Mouse (Mus musculus): ENCODE results near the gene Vamp3. TPM values are rescaled to one million over a fixed set of nuclear protein-coding genes. Genes with fewer than 3 reads are reported as not detected.
A peak's percentile ranks its signal among the peaks of the same experiment; 100 is the strongest.
"Not testable (repeated sequence)": the region's sequence is repeated elsewhere in the genome, so short reads cannot be mapped to it uniquely, and the experiment has no call there.

Gene Vamp3
- polyA plus RNA-seq, 1 experiment from 2014 or later = 29.9 TPM

DNA sequence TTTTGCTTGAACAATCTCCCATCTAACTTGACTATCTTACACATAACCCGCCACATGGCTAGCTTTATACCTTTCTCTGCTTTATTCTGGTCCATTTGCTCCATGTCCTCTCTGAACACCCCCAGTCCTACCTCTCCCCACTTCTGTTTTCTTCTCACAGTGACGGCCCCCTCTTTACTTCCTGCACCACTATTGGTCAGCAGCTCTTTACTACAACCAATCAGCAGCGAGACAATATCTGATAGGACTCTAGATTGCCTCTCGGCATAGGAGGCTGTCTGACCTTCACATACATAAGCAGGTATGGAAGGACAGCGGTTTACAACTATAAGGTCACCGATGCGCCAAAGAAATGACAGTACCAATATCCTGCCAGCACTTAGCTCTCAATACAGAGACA, 21.2 kb downstream of the Vamp3 start:
- Histone ChIP-seq H3K4me3 (ENCODE audit: low read depth, low read length) (no peak overlapping the region), H3K4me1 (ENCODE audit: control insufficient read depth, low read depth, low read length) (no peaks in the 10 kb centered on the region), H3K9ac (ENCODE audit: low read depth, low read length) (no peak overlapping the region), H3K9me3 (replicated peaks; ENCODE audit: control insufficient read depth, low read length) (no peaks in the 10 kb centered on the region), H3K27ac (ENCODE audit: low read length) (no peak overlapping the region), H3K36me3 (ENCODE audit: control insufficient read depth, insufficient read depth) (no peaks in the 10 kb centered on the region), H3K4me2 (ENCODE audit: low read depth, low read length) (no peak overlapping the region), H3K27me3 (ENCODE audit: control insufficient read depth, insufficient read depth, low read depth, low read length) (no peaks in the 10 kb centered on the region)
- no peak for ATAC-seq (ENCODE audit: low read depth)
- WGBS (ENCODE audit: insufficient replicate concordance) = 72% methylated on average over 7 of the region's 7 CpGs

DNA sequence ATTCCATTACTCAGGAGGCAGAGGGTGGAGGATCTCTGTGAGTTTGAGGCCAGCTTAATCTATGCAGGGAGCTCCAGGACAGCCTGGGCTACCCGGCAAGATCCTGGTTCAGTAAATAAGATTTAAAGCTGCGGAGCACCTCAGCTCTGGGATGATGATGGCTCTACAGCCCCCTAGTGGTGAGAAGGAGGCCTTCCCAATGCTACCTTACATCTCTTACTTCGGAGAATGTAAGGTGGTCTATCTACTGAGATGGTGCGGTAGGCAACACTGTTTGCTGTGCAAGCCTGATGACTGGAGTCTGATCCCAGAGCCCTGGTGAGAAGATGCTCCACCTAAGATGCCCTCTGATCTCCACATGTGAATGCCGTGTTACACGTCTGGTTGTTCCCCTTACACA, 30.8 kb downstream of the Vamp3 start:
- 48% methylated on average over 6 of the region's 6 CpGs for WGBS (ENCODE audit: insufficient replicate concordance)

DNA sequence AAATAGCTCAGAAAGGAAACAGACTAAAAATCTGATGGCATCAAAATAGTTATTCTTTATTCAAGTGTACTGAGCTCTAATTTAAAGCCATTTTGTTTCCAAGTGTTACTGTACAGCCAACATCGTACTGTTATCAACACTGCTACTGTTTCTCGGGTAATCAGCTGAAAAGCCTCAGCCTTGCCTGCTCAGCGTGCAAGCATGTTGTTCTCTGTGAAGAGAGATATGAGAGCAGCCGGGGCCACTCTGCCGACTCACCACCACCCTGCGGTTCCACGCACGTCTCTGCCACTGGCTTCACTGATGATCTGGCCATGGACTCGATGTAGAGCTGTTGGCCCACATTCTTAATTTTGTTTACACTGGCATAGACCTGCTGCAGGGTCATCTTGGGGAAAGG, 33.6 kb downstream of the Vamp3 start:
- Histone ChIP-seq H3K4me2 (ENCODE audit: low read depth, low read length) (no peak overlapping the region), H3K9me3 (replicated peaks; ENCODE audit: control insufficient read depth, low read length) (no peaks in the 10 kb centered on the region), H3K4me3 (ENCODE audit: low read depth, low read length) (no peak overlapping the region), H3K27me3 (ENCODE audit: control insufficient read depth, insufficient read depth, low read depth, low read length) (no peaks in the 10 kb centered on the region), H3K9ac (ENCODE audit: low read depth, low read length) (no peak overlapping the region), H3K4me1 (ENCODE audit: control insufficient read depth, low read depth, low read length) (peaks cover 4% of the 10 kb centered on the region; the same call in 1 of the 2 replicates), H3K27ac (ENCODE audit: low read length) (no peak overlapping the region), H3K36me3 (ENCODE audit: control insufficient read depth, insufficient read depth) (no peaks in the 10 kb centered on the region)
- 21% methylated on average over 9 of the region's 9 CpGs for WGBS (ENCODE audit: insufficient replicate concordance)
- peak; percentile 73 for ATAC-seq (ENCODE audit: low read depth)

More for the DNA sequence above, 30.8 kb downstream of the Vamp3 start:
- Histone ChIP-seq H3K36me3 (ENCODE audit: control insufficient read depth, insufficient read depth) (no peaks in the 10 kb centered on the region), H3K9ac (ENCODE audit: low read depth, low read length) (no peak overlapping the region), H3K9me3 (replicated peaks; ENCODE audit: control insufficient read depth, low read length) (no peaks in the 10 kb centered on the region), H3K4me3 (ENCODE audit: low read depth, low read length) (no peak overlapping the region), H3K27me3 (ENCODE audit: control insufficient read depth, insufficient read depth, low read depth, low read length) (no peaks in the 10 kb centered on the region), H3K27ac (ENCODE audit: low read length) (no peak overlapping the region), H3K4me1 (ENCODE audit: control insufficient read depth, low read depth, low read length) (peaks cover 4% of the 10 kb centered on the region; the same call in 1 of the 2 replicates), H3K4me2 (ENCODE audit: low read depth, low read length) (no peak overlapping the region)
- ATAC-seq (ENCODE audit: low read depth) = 0 out of 2 replicates have a peak, but pooled peaks have one; percentile 19

DNA sequence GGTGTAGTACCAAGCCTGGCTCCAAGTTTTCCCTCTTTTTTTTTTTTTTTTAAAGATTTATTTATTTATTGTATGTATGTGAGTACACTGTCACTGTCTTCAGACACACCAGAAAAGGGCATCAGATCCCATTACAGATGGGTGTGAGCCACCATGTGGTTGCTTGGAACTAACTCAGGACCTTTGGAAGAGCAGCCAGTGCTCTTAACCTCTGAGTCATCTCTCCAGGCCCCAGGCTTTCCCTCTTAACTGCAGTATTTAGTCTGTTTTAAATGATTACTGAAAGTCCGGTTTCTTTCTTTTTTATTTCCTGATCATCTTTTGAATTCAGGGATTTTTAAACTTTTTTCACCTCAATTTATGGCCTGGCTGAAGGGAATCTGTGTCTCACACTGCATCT, 40.4 kb downstream of the Vamp3 start:
- H3K9ac ChIP-seq (ENCODE audit: low read depth, low read length); H3K36me3 ChIP-seq (ENCODE audit: control insufficient read depth, insufficient read depth); H3K4me1 ChIP-seq (ENCODE audit: control insufficient read depth, low read depth, low read length); H3K4me2 ChIP-seq (ENCODE audit: low read depth, low read length); H3K4me3 ChIP-seq (ENCODE audit: low read depth, low read length); H3K27me3 ChIP-seq (ENCODE audit: control insufficient read depth, insufficient read depth, low read depth, low read length); H3K9me3 ChIP-seq (replicated peaks; ENCODE audit: control insufficient read depth, low read length); H3K27ac ChIP-seq (ENCODE audit: low read length); ATAC-seq (ENCODE audit: low read depth): not testable (repeated sequence)
- 62% methylated on average over 1 of the region's 1 CpGs for WGBS (ENCODE audit: insufficient replicate concordance)

DNA sequence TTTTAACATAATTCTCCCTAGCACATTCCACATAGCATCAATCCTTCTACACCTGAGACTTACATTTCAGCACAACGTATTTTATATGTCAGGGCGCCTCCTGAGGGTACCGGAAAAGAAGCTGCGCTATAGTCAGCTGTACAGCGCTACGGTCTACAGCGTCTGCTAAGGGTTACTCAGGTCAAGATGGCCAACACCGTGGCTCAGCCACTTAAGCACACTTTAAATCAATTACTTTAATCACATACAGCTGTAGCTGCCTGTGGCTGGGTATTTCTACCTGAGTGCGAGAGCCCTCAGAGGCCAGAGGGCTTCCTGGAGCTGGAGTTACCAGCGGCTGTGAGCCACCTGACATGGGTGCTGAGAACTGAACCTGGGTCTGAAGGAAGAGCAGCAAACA, 41.8 kb downstream of the Vamp3 start:
- Histone ChIP-seq H3K9me3 (replicated peaks; ENCODE audit: control insufficient read depth, low read length) (no peaks in the 10 kb centered on the region), H3K27ac (ENCODE audit: low read length) (no peak overlapping the region), H3K4me3 (ENCODE audit: low read depth, low read length) (no peak overlapping the region), H3K4me1 (ENCODE audit: control insufficient read depth, low read depth, low read length) (no peaks in the 10 kb centered on the region), H3K4me2 (ENCODE audit: low read depth, low read length) (no peak overlapping the region), H3K9ac (ENCODE audit: low read depth, low read length) (no peak overlapping the region), H3K36me3 (ENCODE audit: control insufficient read depth, insufficient read depth) (peaks cover 3% of the 10 kb centered on the region; the same call in 1 of the 2 replicates), H3K27me3 (ENCODE audit: control insufficient read depth, insufficient read depth, low read depth, low read length) (no peaks in the 10 kb centered on the region)
- WGBS (ENCODE audit: insufficient replicate concordance) = 87% methylated on average over 10 of the region's 10 CpGs
- ATAC-seq (ENCODE audit: low read depth) = no peak

DNA sequence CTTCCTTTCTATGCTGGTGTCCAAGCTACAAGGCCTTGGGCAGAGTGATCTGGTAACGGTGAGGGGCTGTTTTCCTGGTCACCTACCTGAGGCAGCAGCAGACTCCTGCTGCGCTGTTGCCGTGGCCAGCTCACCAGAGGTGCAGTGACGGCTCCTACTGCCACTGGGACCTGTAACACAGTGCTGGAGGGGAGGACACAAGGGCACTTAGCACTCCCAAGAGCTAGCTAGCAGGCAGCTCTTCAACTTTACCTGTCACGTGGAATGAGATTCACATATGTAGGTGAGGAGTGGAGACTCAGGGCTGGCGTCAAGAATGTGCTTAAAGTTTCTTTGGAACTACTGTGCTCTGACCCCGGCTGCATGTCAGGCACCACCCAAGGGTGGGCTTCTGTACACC, 47.4 kb downstream of the Vamp3 start:
- Histone ChIP-seq H3K27ac (ENCODE audit: low read length) (no peak overlapping the region), H3K4me2 (ENCODE audit: low read depth, low read length) (no peak overlapping the region), H3K27me3 (ENCODE audit: control insufficient read depth, insufficient read depth, low read depth, low read length) (no peaks in the 10 kb centered on the region), H3K4me3 (ENCODE audit: low read depth, low read length) (no peak overlapping the region), H3K4me1 (ENCODE audit: control insufficient read depth, low read depth, low read length) (no peaks in the 10 kb centered on the region), H3K36me3 (ENCODE audit: control insufficient read depth, insufficient read depth) (no peaks in the 10 kb centered on the region; the same call in 1 of the 2 replicates), H3K9me3 (replicated peaks; ENCODE audit: control insufficient read depth, low read length) (no peaks in the 10 kb centered on the region), H3K9ac (ENCODE audit: low read depth, low read length) (no peak overlapping the region)
- WGBS (ENCODE audit: insufficient replicate concordance) = 80% methylated on average over 7 of the region's 7 CpGs
- no peak for ATAC-seq (ENCODE audit: low read depth)

DNA sequence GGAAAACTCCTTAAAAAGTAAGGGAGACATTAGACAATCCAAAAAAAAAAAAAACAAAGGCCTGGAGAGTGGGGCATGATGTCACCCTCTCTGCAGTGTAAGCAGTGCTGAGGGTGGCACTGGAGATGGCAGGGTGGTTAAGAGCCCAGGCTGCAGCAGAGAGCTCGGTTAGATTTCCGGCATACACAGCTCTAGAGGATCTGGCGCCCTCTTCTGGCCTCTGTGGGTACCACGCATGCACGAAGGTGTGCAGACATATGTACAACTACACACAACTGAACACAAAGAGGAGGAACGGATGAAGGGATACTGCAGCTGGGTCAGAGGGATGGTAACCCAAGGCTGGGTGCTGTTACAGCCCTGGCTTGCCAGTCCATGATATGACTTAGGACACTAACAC, 50.8 kb downstream of the Vamp3 start:
- no peaks in the 10 kb centered on the region for H3K27me3 ChIP-seq (ENCODE audit: control insufficient read depth, insufficient read depth, low read depth, low read length)
- H3K4me3 ChIP-seq (ENCODE audit: low read depth, low read length) = no peak overlapping the region
- 41% methylated on average over 6 of the region's 6 CpGs for whole genome bisulfite sequencing (ENCODE audit: insufficient replicate concordance)
- no peak overlapping the region for H3K4me2 ChIP-seq (ENCODE audit: low read depth, low read length)
- H3K9me3 ChIP-seq (replicated peaks; ENCODE audit: control insufficient read depth, low read length) = no peaks in the 10 kb centered on the region
- H3K9ac ChIP-seq (ENCODE audit: low read depth, low read length) = no peak overlapping the region
- no peak overlapping the region for H3K27ac ChIP-seq (ENCODE audit: low read length)
- H3K36me3 ChIP-seq (ENCODE audit: control insufficient read depth, insufficient read depth) = no peaks in the 10 kb centered on the region
- no peaks in the 10 kb centered on the region for H3K4me1 ChIP-seq (ENCODE audit: control insufficient read depth, low read depth, low read length)
- no peak for ATAC-seq (ENCODE audit: low read depth)

DNA sequence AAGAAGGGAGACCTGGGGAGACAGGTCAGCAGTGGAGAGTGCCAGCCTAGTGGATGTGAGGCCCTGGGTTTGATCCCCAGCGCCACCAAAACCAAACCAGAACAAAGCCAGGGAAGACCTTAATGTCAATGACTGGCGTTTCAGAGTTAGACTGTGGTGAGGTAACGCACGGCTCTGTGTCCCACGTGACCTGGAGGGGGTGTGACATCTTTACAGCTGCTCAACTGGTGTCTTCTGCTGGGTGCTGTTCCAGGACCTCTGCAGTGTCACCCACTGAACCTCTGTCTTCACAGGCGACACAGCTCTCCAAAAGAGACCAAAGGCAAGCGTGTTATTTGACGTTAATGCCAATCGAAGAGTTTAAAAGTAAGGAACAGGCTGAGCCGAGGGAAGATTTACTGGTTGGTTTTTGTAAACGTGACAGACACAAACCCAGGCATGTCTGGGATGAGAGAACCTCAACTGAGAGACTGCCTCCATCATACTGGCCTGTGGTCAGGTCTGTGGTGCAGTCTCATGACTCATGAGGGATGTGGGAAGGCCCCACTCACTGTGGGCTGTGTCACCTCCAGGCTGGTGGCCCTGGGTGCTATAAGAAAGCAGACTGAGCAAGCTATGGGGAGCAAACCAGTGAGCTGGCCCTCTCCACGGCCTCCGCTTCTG, 52.0 kb downstream of the Vamp3 start:
- H3K27ac ChIP-seq (ENCODE audit: low read length) = no peak overlapping the region
- WGBS (ENCODE audit: insufficient replicate concordance) = 64% methylated on average over 13 of the region's 13 CpGs
- no peak overlapping the region for H3K4me2 ChIP-seq (ENCODE audit: low read depth, low read length)
- no peak overlapping the region for H3K4me3 ChIP-seq (ENCODE audit: low read depth, low read length)
- H3K4me1 ChIP-seq (ENCODE audit: control insufficient read depth, low read depth, low read length) = no peaks in the 10 kb centered on the region
- H3K36me3 ChIP-seq (ENCODE audit: control insufficient read depth, insufficient read depth) = no peaks in the 10 kb centered on the region
- no peak for ATAC-seq (ENCODE audit: low read depth)
- H3K9me3 ChIP-seq (replicated peaks; ENCODE audit: control insufficient read depth, low read length) = no peaks in the 10 kb centered on the region
- H3K9ac ChIP-seq (ENCODE audit: low read depth, low read length) = no peak overlapping the region
- H3K27me3 ChIP-seq (ENCODE audit: control insufficient read depth, insufficient read depth, low read depth, low read length) = no peaks in the 10 kb centered on the region

DNA sequence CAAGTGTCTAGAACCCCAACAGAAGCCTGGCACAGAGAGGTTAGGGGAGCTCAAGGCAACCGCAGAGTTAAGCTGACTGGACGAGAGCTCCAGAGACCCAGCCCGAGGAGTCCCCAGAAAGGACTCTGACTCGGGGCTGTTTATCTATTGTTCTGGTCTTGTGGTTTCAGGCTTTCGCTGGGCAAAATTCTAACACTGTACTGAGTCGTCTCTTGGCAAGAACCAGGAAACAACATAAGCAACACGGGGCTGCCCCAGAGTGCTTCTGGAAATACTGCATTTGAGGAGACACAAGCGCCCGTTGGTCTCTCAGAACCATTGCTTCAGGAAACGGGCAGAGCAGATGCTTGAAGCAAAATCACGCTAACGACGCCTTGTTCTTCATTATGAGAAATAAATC, 56.4 kb downstream of the Vamp3 start:
- ATAC-seq (ENCODE audit: low read depth) = no peak
- H3K4me2 ChIP-seq (ENCODE audit: low read depth, low read length) = no peak overlapping the region
- WGBS (ENCODE audit: insufficient replicate concordance) = 15% methylated on average over 13 of the region's 13 CpGs
- no peak overlapping the region for H3K9ac ChIP-seq (ENCODE audit: low read depth, low read length)
- H3K27ac ChIP-seq (ENCODE audit: low read length) = no peak overlapping the region
- no peaks in the 10 kb centered on the region for H3K4me1 ChIP-seq (ENCODE audit: control insufficient read depth, low read depth, low read length)
- no peaks in the 10 kb centered on the region for H3K27me3 ChIP-seq (ENCODE audit: control insufficient read depth, insufficient read depth, low read depth, low read length)
- H3K4me3 ChIP-seq (ENCODE audit: low read depth, low read length) = no peak overlapping the region
- H3K9me3 ChIP-seq (replicated peaks; ENCODE audit: control insufficient read depth, low read length) = no peaks in the 10 kb centered on the region
- H3K36me3 ChIP-seq (ENCODE audit: control insufficient read depth, insufficient read depth) = no peaks in the 10 kb centered on the region

Measured in liver, embryonic 16.5 days (tissue).